Mouse (Mus musculus) embryonic facial prominence, embryonic 10.5 days (tissue): Measurements from ENCODE around the gene Lrfn3. TPM values are rescaled to one million over a fixed set of nuclear protein-coding genes. Genes with fewer than 3 reads are reported as not detected.
A peak's percentile ranks its signal among the peaks of the same experiment; 100 is the strongest.

ENCODE experiments used
- DNase-seq: peaks from one replicate; pipeline ENCODE4 v3.0.0-alpha.2; 2017; ENCODE audit warnings: low spot score
- H3K27ac ChIP-seq: fragments of 300-500 bp; sonication (generic); replicated peaks from 2 replicates; pipeline ENCODE4 v1.5.1; 2016; ENCODE audit warnings: mild to moderate bottlenecking
- H3K27me3 ChIP-seq: fragments of 300-500 bp; sonication (generic); replicated peaks from 2 replicates; pipeline ENCODE4 v1.6.1; 2016; ENCODE audit warnings: low read depth, mild to moderate bottlenecking; ENCODE audit not compliant: poor library complexity, severe bottlenecking
- H3K36me3 ChIP-seq: fragments of 300-500 bp; sonication (generic); replicated peaks from 2 replicates; pipeline ENCODE4 v1.6.1; 2016; ENCODE audit warnings: mild to moderate bottlenecking, moderate library complexity
- H3K4me1 ChIP-seq: fragments of 300-500 bp; sonication (generic); 2 replicates; pipeline ENCODE4 v1.6.1; 2016
- H3K4me3 ChIP-seq: fragments of 300-500 bp; sonication (generic); 2 replicates; pipeline ENCODE4 v1.5.1; 2016; ENCODE audit warnings: mild to moderate bottlenecking, moderate library complexity
- H3K9me3 ChIP-seq: fragments of 300-500 bp; sonication (generic); 2 replicates; pipeline ENCODE4 v1.6.1; 2016; ENCODE audit warnings: mild to moderate bottlenecking
- WGBS: fragments of 180-500 bp; shearing (Covaris S2); methylation state at CpG from one replicate; pipeline ENCODE4 v1.1.7; 2016; 5-methylcytosine and 5-hydroxymethylcytosine counted together
- polyA plus RNA-seq: library from polyadenylated mRNA; unstranded; fragments of >200 nt; fragmentation: Nextera tagmentation; extraction: Ambion mirVana; gene quantifications from 2 replicates; pipeline ENCODE4 v1.2.1, GENCODE M21; 2016

The Lrfn3 gene
- polyA plus RNA-seq, result 5.0 and 5.4 TPM in 2 replicates

DNA sequence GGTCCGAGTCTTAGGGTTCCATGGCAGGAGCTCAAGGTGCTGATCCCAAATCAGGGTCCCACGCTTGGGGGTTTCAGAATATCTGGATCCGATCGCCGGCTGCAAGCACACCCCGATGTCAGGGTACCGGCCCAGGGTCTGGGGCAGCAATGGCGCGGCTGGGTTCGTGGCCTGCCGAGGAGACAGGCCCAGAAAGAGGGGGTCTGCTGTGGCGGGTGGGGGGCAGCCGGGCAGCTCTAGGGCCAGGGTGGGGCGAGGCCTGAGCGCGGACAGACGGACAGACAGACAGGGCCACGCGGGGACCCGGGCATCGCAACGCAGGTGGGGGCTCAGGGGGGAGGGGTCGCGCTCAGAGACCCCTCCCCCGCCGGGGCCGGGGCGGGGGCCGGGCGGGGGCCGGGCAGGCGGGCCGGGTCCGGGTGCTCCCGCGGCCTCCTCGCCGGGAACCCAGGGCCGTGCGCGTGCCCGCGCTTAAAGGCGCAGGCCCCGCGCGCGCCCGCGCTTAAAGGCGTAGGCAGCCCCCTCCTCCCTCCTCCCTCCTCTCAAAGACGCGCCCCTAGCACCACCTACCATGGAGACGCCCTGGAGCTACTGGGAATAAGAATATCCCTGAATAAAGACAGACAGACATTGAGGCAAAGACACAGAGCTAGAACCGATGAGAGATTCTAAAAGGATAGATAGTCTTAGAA is at the start of gene Lrfn3:
Gene Lrfn3 (minus strand): TSS at position 121 of the 692 bp plus-strand sequence.
- 1% methylated on average over 55 of the region's 55 CpGs for WGBS
- H3K4me3 ChIP-seq, result peak within 1 kb of the TSS; percentile 89

DNA sequence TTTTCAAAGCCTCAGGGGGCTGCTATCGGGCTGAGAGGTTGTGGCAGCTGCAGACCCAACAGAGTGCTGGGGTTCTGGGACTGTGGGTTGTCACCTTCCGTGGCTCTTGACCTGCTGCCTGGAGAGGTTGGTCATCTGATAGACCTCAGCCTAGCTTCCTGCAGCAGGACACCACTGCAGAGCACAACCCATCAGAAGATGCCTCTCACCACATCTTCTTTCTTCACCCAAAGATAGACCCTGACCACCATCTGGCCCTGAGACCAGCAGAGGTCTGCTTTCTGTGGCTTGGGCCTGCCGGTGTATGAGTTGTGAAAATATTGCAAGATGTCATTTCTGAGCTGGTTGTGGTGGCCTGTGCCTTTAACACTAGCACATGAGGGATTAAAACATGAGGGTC is 48.5 kb upstream of the Lrfn3 start:
- 75% methylated on average over 3 of the region's 3 CpGs for WGBS
- no peak overlapping the region for H3K27ac ChIP-seq
- H3K4me1 ChIP-seq, result no peaks in the 10 kb centered on the region
- H3K27me3 ChIP-seq, result no peaks in the 10 kb centered on the region
- H3K9me3 ChIP-seq, result no peaks in the 10 kb centered on the region
- no peaks in the 10 kb centered on the region for H3K36me3 ChIP-seq
- H3K4me3 ChIP-seq, result no peak overlapping the region
- DNase-seq, result no peak

More for the DNA sequence above, at the start of gene Lrfn3:
- Histone ChIP-seq H3K27me3 (peaks cover 33% of the 10 kb centered on the region), H3K4me1 (peaks cover 54% of the 10 kb centered on the region), H3K9me3 (no peaks in the 10 kb centered on the region), H3K36me3 (peaks cover 21% of the 10 kb centered on the region), H3K27ac (peak within 1 kb of the TSS; percentile 87)
- peak; percentile 87 for DNase-seq

GRCm38 (mm10) chr7:30409789-30410188 is 47.2 kb upstream of the Lrfn3 start:
- no peak overlapping the region for H3K27ac ChIP-seq
- H3K27me3 ChIP-seq, result no peaks in the 10 kb centered on the region
- no peaks in the 10 kb centered on the region for H3K36me3 ChIP-seq
- H3K9me3 ChIP-seq, result no peaks in the 10 kb centered on the region
- H3K4me3 ChIP-seq, result no peak overlapping the region
- 78% methylated on average over 2 of the region's 2 CpGs for WGBS
- no peak for DNase-seq
- no peaks in the 10 kb centered on the region for H3K4me1 ChIP-seq

DNA sequence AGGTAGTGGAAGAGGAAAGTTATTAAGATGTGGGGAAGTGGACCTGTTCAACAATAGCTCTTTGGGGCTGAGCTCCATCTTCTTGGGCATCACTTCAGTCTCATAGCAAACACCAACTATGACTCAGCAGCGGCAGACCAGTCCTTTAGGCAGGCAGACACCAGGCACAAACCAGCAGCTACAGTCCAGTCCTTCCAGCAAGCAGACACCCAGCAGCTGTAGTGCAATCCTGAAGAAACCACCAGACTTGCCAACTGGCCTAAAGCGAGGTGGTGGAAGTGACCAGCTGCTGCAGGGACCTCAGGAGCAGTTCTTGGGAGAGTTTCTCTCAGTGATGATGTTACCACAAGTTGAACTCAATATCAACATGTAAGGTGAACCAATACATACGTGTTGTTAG is 46.1 kb upstream of the Lrfn3 start:
- Histone ChIP-seq H3K9me3 (no peaks in the 10 kb centered on the region), H3K4me1 (no peaks in the 10 kb centered on the region), H3K27ac (no peak overlapping the region), H3K4me3 (no peak overlapping the region), H3K27me3 (no peaks in the 10 kb centered on the region), H3K36me3 (no peaks in the 10 kb centered on the region)
- DNase-seq, result no peak
- WGBS, result 80% methylated on average over 3 of the region's 3 CpGs

GRCm38 (mm10) chr7:30402343-30402742 is 39.8 kb upstream of the Lrfn3 start:
- Histone ChIP-seq H3K36me3 (no peaks in the 10 kb centered on the region), H3K9me3 (no peaks in the 10 kb centered on the region), H3K4me1 (no peaks in the 10 kb centered on the region), H3K27ac (no peak overlapping the region), H3K4me3 (no peak overlapping the region), H3K27me3 (no peaks in the 10 kb centered on the region)
- WGBS, result 71% methylated on average over 4 of the region's 4 CpGs
- DNase-seq, result no peak

- no peaks in the 10 kb centered on the region for H3K36me3 ChIP-seq
- H3K9me3 ChIP-seq, result no peaks in the 10 kb centered on the region
- no peaks in the 10 kb centered on the region for H3K27me3 ChIP-seq
- H3K4me1 ChIP-seq, result no peaks in the 10 kb centered on the region
- 55% methylated on average over 7 of the region's 7 CpGs for WGBS
- H3K27ac ChIP-seq, result no peak overlapping the region
- no peak overlapping the region for H3K4me3 ChIP-seq
- no peak for DNase-seq
Observed at GRCm38 (mm10) chr7:30399671-30400070, 37.1 kb upstream of the Lrfn3 start.

DNA sequence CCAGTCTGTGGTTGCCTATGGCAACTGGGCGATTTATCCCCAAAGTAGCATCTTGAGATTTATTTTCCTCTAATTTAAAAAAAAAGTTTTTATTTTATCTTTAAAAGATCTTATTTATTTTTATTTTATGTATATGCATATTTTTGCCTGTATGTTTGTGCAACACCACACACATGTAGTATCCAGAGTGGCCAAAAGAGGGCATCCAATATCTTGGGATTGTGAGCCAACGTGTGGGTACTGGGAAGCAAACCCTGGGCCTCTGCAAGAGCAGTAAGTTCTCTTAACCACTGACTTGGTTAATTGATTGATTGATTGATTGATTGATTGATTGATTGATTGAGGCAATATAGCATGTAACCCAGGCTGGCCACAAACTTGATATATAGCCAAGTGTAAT is 32.3 kb upstream of the Lrfn3 start:
- no peak overlapping the region for H3K27ac ChIP-seq
- WGBS, result 33% methylated on average over 2 of the region's 2 CpGs
- H3K36me3 ChIP-seq, result no peaks in the 10 kb centered on the region
- H3K4me1 ChIP-seq, result 0 out of 2 replicates have a peak, but pooled peaks cover 8% of the 10 kb centered on the region
- DNase-seq, result no peak
- no peaks in the 10 kb centered on the region for H3K9me3 ChIP-seq
- H3K27me3 ChIP-seq, result no peaks in the 10 kb centered on the region
- no peak overlapping the region for H3K4me3 ChIP-seq

- no peaks in the 10 kb centered on the region for H3K9me3 ChIP-seq
- H3K4me3 ChIP-seq, result no peak overlapping the region
- 0 out of 2 replicates have a peak, but pooled peaks cover 8% of the 10 kb centered on the region for H3K4me1 ChIP-seq
- no peaks in the 10 kb centered on the region for H3K36me3 ChIP-seq
- H3K27me3 ChIP-seq, result no peaks in the 10 kb centered on the region
- DNase-seq, result peak; percentile 37
- WGBS, result 50% methylated on average over 11 of the region's 11 CpGs
- H3K27ac ChIP-seq, result peak overlapping the region; percentile 54
Observed at GRCm38 (mm10) chr7:30394379-30394778, 31.8 kb upstream of the Lrfn3 start.

DNA sequence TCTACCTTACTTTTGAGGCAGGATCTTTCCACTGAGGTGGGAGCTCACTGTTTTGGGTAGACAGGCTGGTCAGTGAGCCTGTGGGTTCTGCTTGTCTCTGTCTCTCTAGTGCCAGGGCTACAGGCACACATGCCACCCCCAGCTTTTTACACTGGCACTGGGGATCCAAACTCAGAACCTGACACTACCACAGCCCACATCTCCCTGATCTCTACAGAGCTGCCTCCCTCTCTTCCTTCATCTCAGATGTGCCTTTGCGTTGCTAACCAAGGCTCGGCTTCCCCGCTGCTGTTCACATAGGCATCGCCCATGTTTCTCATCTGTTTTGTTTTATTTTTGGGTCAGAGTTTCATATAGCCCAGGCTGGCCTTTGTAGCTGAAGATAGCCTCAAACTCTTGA is 31.1 kb upstream of the Lrfn3 start:
- H3K27me3 ChIP-seq, result no peaks in the 10 kb centered on the region
- H3K4me1 ChIP-seq, result 0 out of 2 replicates have a peak, but pooled peaks cover 8% of the 10 kb centered on the region
- 91% methylated on average over 4 of the region's 4 CpGs for WGBS
- H3K27ac ChIP-seq, result no peak overlapping the region
- DNase-seq, result no peak
- no peak overlapping the region for H3K4me3 ChIP-seq
- H3K9me3 ChIP-seq, result no peaks in the 10 kb centered on the region
- H3K36me3 ChIP-seq, result no peaks in the 10 kb centered on the region

DNA sequence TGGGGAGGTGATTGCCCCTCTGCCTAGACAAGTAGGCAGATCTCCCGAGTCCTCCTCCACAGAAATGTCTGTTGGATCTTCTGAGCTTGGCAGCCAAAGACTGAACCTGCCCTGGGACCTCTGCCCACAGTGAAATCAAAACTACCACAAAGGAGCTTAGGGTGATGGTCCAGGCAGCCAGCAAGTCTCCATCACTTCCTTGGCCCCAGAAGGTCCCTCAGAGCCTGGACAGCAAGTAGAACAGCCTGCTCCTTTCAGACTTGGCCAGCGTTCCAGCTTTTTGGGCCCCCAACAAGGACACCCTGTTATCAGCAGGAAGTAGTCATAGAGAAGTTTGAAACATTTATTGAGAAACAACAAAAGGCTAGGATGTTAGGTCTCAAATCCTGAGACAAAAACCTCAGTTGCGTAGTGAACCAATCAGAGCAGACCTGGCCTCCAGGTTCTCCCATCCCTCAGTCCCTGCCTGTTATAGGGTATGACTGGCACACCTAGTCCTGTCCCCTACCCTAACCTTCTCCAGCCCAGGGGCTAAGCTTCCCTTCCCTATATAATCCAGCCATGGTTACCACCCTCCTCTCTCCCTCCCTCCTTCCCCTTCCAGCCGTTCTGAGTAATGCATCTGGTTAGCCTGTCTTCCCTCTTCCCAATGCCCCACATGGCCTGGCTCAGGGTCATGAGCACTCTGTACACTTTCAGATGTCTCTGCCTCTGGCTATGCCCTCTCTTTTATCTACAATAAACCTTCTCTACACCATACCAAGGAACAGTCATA is 30.4 kb upstream of the Lrfn3 start:
- no peak for DNase-seq
- WGBS, result 72% methylated on average over 4 of the region's 4 CpGs
- H3K27ac ChIP-seq, result no peak overlapping the region
- H3K36me3 ChIP-seq, result no peaks in the 10 kb centered on the region
- H3K27me3 ChIP-seq, result no peaks in the 10 kb centered on the region
- no peaks in the 10 kb centered on the region for H3K9me3 ChIP-seq
- H3K4me3 ChIP-seq, result no peak overlapping the region
- 0 out of 2 replicates have a peak, but pooled peaks cover 8% of the 10 kb centered on the region for H3K4me1 ChIP-seq

- H3K27ac ChIP-seq, result no peak overlapping the region
- H3K4me3 ChIP-seq, result no peak overlapping the region
- no peaks in the 10 kb centered on the region for H3K36me3 ChIP-seq
- H3K4me1 ChIP-seq, result no peaks in the 10 kb centered on the region
- H3K9me3 ChIP-seq, result no peaks in the 10 kb centered on the region
- H3K27me3 ChIP-seq, result no peaks in the 10 kb centered on the region
- WGBS, result 81% methylated on average over 9 of the region's 9 CpGs
- DNase-seq, result no peak
Observed at GRCm38 (mm10) chr7:30384106-30384505, 21.5 kb upstream of the Lrfn3 start.

DNA sequence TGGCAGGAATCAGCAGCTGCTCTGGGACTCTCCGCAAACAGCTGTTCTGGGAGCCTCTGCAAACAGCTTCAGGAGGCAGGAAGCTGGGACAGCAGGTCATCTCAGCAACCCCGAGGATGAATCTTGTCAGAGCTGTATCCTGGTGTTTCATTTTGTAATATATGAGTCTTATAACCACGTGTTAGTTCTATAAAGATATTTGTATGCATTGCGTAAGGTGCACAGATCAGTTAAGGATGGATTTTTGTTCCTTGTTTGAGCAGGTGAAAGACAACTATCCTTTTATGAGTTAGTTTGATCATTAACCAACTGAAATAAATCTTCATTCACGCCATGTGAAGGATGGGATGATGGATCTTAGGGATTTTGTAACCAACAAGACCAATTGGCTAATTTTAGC is 17.5 kb upstream of the Lrfn3 start:
- WGBS, result 65% methylated on average over 5 of the region's 5 CpGs
- H3K36me3 ChIP-seq, result no peaks in the 10 kb centered on the region
- no peak for DNase-seq
- H3K27ac ChIP-seq, result no peak overlapping the region
- no peaks in the 10 kb centered on the region for H3K9me3 ChIP-seq
- no peak overlapping the region for H3K4me3 ChIP-seq
- H3K4me1 ChIP-seq, result no peaks in the 10 kb centered on the region
- H3K27me3 ChIP-seq, result no peaks in the 10 kb centered on the region; the same call in 1 of the 2 replicates

DNA sequence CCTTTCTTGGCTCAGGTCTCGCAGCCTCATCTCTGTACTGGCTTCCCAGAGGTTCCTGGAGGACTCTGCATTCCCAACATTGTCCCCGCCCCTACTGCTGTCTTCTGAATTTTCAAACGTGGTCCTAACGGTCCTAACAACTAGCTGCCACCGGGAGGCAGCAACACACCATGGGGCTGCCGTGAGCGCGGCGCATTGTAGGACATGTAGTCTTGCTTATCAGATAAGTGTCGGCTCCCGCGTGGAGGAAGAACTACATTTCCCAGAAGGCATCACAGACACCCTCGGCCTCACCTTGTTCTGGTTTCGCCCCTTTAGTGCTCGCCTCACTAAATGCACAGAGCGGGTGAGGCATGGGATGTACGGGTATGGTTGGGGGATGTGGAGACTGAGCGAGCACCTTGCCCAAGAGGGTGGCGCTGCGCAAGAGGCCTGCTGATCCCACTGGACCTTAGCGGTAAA is 11.0 kb upstream of the Lrfn3 start:
- Histone ChIP-seq H3K36me3 (no peaks in the 10 kb centered on the region), H3K27me3 (no peaks in the 10 kb centered on the region; the same call in 1 of the 2 replicates), H3K27ac (peak overlapping the region; percentile 83), H3K4me3 (peak overlapping the region; percentile 61), H3K9me3 (no peaks in the 10 kb centered on the region), H3K4me1 (peaks cover 7% of the 10 kb centered on the region; the same call in 1 of the 2 replicates)
- DNase-seq, result peak; percentile 94
- WGBS, result under 1% methylated on average over 21 of the region's 21 CpGs
